Mouse (Mus musculus) heart, postnatal 4 days (tissue): Measurements from ENCODE around the gene Clk2. TPM values are rescaled to one million over a fixed set of nuclear protein-coding genes. Genes with fewer than 3 reads are reported as not detected.

Source experiments
- DNase-seq: peaks from one replicate; pipeline ENCODE4 v3.0.0; 2021
- total RNA-seq, 2 experiments: library from RNA; stranded (reverse); gene quantifications; 2 replicates each; pipeline ENCODE4 v1.2.3; 2021

Gene Clk2
- total RNA-seq: 10 to 100 TPM; 30.3 to 32.1 TPM

DNA sequence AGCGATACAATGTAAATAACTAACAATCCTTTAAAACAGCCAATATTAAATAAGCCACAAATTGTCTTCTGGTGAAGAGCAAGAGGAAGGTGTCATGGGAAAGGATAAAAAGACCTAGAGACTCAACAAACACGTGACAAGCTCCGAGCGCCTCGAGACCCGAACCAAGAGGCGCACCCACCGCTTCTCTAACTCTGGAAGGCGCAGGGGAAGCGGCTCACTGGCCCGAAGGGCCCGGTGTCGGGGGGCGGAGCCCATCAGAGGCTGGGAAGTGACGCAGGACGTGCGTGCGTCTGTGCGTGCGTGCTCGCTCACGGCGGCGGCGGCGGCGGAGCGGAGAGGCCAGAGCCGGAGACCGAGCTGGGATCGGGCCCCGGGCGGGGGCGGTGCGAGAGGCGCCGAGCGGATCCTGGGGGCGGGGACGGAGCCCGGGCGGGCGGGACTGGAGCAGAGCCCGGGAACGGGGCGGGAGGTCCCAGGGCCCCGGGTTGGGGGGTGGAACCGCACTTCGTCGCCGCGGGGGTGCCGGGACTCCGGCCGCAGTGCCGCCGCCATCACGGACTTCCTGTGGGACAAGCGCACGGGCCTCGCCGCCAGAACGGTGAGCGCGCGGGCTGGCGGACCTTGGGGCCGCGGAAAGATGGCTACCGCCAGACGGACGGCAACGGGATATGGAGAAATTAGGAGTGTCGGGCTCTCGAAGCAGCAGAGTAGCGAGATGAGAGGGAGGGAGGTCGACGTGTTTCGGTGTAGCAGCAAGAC is at the start of gene Clk2:
TSS of gene Clk2 (plus strand) at position 290 of the 762 bp plus-strand sequence.
- DNase-seq: peak; percentile 95

DNA sequence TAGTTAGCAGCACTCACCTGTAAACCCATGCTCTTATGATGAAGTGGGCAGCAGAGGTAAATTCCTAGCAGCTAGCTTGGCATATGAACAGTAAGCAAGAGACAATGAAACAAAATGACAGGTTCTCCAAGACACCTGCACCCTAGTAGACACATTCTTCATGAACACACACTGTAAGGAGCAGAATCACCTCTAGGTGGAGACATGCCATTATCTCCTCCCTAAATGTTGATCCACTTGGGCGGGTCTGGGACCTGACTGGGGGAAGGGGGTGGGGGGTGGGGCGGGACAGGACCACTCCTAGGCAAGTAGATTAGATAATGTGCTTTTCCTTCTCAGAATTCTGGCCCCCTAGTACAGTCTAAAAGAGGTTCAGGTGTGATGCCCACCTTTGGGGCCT is 49.1 kb upstream of the Clk2 start:
- peak; percentile 33 for DNase-seq

DNA sequence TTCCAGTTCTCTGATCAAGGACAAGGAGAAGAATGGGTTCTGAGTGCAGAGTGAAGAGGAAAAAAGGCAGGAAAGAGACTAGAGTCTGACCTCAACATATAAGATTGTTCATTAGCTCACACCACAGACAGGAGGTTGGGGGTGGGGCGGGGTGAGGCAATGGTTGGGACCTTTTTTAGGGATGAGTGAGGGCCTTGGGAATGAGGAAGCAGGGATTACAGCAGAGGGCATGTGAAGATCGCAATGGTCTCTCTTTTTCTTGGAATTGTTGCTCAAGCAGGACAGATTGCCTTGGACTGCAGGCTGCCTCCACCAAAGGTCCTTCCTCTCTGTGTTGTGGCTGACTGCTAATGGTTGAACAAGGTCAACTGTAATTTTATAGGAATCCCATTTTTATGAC is 41.3 kb upstream of the Clk2 start:
- DNase-seq: peak; percentile 69

DNA sequence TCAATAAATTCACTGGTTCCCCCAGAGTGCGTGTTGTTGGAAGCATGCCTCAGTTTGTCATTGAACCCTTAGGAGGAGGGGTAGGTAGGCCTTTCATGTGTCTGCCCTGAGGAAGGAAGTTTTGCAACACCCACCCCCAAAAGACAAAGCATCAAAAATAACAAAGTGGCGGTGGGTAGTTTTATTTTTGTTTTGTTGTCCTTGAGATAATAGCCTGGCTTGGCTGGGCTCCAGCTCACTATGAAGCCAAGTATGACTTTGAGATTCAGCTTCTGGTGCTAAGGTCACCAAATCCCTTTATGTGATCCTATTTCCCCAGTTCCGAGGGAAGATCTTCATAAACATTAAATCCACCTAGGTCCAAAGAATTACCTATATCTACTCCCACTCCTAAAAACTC is 40.4 kb upstream of the Clk2 start:
- peak; percentile 65 for DNase-seq

DNA sequence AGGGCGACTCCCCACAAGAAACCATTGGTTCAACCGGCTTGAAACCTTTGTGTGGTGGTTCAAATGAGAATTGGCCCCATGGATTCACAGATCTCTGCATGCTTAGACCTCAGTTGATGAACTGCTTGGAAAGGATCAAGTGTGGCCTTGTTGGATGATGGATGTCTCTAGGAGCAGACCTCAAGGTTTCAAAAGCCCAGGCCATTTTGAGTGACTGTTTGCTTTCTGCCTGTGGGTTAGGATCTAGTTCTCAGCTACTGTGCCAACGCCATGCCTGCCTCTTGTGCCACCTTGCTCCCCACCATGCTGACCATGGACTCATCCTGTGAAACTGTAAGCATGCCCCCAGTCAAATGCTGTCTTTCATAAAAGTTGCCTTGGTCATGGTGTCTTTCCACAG is 38.6 kb upstream of the Clk2 start:
- DNase-seq: no peak

DNA sequence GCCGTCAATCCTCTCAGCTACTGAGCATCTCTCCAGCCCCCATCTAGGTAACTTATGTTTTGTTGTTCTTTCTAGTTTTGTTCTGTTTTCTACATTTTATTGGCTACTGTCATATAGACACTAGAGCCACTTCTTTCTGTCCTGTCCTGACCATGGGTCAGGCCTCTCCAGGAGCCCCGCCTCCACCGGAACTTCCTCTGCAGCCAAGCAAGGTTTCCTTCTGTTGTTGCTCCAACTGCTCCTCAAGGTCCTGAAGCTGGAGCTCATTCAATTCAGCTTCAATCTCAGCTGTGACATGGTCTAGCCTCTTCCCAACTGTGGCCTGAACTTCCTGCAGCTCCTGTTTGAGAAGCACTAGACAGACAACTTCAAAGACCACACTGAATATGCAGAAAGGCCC is 34.7 kb upstream of the Clk2 start:
- DNase-seq: no peak

DNA sequence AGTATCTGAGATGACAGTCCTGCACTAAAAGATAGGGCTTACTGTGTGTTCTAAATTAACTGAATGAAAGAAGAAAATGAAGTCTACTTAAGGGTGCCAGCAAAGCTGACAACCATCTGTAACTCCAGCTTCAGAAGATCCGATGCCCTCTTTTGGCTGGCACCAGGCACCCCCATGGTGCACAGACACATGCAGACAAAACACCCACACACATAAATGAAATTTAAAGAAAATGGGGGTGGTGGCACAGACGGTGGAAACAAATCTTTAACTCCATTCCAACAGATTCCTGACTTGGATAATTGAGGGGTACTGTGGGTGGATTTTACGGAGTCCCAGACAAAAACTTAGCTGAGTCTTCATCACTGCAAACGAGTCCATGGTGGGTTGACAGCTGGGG is 32.8 kb upstream of the Clk2 start:
- DNase-seq: no peak

DNA sequence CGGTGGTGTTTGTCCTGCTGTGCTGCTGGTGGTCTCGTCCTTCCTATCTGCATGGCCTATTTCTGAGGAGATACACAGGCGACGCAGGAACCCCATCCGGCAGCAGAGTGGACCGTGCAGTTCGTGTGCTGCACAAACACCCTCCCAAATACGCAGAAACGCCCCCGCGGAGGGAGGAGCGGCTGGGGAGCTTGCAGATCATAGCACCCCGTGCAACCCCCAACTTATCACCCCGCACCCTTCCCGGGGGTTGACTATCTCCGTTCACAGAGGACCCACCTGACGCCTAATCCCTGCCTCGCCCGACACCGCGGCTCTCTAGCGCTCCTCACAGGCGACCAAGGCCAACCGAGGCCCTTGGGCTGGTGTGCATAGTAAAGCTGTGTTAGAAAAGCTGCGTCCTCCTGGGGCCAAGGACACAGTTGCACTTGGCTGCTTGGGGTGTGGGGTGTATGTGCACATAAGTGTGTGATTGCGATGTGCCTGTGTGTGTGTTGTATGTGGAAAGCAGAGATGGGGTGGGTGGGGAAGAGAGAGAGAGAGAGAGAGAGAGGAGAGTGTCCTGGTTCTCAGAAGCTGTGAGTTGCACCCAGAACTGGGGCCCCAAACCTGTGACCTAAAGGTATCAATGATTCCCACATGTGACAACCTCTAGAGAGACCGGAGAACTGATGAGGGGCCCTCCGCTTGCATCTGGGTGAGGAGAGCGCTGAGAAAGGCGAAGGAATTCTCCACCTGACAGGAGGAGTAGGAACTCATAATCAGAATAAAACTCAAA is 32.1 kb upstream of the Clk2 start:
- peak; percentile 48 for DNase-seq

DNA sequence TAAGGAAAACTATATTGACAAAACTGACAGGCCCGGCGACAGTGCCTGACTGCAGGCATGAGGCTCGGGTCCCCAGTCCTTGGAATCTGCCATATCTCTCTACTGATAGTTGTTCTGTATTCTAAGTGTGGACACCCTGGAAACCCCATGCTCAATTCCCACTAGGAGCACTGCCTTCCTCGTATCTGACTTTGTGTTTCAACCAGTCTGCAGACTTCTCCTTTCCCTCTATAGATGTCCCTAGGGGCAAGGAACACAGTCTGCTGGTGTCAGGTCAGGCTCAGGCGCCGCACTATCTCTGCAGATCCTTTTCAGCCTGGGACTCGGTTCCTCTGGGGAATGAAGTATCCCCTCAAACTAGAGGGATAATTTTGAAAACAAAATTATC is 31.5 kb upstream of the Clk2 start:
- DNase-seq: no peak

DNA sequence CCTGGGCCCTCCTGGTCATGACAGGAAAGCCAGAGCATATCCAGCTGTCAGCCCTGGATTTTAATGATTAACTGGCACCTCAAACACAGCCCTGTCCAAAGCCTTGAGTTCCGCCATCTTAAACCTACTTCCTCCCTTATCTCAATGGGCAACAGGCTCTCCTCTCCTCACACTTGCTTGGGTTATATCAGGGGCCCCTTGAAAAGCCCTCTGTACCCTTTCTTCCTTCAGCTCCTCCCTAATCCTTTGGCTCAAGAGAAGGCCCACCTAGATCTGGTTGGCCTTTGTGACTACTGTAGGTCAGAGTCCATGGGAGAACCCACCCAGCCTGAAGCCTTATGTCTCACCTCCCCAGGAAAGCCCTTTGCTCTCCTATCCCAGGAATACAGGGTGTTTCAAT is 30.8 kb upstream of the Clk2 start:
- DNase-seq: no peak

DNA sequence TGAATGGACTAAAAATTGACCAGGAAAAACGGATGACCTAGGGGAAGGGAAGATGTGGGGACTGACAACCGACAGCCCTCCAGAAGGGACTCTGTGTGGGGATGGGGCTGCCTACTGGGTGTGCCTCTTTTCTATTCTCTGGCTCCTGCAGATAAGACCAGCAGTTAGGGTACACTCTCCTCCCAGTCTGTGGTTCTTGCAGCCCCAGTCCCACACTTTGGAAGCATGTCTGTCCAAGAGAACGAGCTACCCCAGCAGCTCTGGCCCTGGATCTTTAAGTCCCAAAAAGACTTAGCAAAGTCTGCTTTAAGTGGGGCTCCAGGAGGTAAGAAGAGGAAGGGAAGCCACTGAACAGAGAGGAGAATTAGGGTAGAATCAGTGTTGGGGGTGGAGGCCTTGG is 28.6 kb upstream of the Clk2 start, which contains the start of gene Pklr:
TSS of gene Pklr (plus strand) at position 185 of the 400 bp plus-strand sequence.
- no peak for DNase-seq

DNA sequence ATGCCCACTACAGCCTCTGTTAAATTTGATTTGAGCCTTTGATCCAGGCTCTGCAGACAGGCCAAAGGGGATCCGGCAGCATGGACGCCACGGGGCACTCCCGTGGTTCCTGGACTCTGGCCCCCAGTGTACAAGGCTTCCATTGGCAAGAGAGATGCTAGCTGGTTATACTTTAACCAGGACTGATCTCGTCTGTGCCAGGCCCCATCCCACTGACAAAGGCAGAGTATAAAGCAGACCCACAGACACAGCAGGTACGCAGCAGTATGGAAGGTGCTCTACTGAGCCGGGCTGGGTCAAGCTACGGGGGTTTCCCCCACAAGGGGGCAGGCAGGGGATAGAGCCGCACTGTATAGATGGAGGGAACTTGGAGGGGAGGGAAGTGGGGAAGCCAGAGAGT is 28.2 kb upstream of the Clk2 start:
- DNase-seq: no peak

DNA sequence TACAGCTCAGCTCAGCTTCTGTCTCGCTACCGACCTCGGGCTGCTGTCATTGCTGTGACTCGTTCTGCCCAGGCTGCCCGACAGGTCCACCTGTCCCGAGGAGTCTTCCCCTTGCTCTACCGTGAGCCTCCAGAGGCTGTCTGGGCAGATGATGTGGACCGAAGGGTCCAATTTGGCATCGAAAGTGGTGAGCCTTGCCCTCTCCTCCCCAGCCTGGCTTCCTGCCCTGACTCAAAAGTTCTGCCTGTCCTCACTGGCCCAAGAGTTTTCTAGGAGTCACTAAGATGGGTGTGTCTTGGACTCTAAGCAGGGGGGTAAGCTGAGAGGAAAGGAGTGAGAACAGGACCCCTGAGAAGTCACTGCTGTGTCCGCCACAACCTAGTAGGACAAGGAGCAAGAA is 19.8 kb upstream of the Clk2 start:
- DNase-seq: no peak

DNA sequence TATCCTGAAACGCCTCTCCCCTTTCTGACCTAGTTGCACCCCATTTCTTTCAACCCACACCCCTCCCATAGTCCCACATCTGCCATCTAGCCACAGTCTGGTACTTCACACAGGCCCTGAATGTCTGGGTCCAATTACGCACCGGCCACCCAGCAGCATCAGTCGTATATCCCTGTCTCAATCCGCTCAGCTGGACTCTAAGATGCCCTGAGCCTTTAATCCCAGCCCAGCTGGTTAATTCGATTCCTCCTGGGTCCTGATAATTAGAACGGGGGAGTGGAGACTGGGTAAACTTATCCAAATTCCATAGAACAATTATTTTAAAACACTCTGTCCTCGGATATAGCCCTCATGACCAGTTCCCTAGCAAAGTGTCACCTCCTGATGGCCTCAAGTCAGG is 19.0 kb upstream of the Clk2 start:
- DNase-seq: no peak

DNA sequence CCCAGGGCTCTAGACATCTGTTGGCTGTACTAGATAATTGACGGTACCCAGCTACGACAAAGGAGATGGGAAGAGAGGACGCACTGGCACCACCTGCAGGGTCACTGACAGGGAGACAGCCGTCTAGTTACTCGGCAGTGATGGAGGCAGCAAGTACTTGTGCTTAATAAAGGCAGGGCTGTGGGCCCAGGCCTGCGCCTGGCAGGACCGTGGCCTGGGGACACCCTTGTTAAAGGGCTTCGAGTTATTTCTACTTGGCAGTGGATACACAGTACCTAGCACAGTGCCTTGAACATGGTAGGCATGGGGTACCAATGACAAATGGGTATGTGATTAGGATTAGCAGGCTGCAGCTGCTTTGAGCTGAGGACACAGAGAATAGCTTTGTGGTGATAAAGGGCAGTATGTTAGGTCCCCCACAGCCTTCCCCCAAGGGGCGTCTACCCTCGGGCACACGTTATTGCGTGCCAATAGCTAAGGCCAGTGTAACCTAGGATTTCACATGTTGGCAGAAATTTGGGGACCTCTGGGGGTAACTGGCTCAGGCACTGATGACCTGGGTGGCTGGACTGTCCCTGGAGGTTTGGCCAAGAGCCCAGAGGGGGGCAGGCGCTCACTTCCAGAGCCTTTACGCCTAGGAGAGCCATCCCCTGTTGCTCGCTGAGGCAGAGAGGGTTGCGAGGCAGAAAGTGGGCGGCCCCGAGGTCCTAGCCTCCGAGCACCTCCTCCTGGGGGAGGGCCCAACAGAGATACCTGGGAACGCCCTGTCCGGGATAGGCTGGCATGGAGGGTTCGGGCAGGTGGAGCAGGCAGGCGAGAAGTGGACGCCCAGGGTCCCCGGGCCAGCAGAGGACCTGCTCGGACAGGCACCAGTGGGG is 17.3 kb upstream of the Clk2 start:
- no peak for DNase-seq

DNA sequence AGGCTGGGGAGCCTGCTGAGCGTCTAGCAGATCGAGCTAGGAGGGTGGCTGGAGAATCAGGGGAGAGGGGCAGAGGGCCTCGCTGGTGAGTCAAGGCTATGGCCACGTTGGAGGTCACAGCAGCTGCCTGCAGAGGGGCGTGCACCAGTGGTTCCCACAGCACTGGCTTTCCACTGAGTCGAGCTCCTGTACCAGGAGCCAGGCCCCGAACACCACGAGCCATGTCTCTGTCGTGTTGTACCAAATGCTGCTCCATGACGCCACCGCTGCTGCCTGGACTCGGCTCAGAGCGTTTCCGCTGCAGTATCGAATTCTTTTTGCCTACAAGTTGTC is 16.6 kb upstream of the Clk2 start:
- no peak for DNase-seq

DNA sequence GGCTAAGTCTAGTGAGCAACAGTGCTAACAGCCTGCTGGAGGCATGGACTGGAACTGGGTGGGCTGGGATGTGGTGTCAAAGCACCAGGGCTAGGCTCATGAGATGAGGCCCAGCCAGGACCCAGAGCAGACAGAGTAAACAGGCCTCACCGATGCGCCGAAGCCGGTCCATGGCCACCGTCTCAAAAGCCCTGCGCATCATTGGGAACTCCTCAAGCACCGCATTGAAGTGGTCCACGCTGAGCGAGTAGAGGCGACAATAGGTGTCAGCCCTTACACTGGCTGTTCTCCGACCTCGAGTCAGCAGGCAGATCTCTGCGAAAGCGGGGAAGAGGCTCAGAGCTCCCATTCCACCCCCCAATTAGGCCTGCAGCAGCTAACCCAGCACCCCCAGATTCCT is 16.0 kb upstream of the Clk2 start:
- no peak for DNase-seq

DNA sequence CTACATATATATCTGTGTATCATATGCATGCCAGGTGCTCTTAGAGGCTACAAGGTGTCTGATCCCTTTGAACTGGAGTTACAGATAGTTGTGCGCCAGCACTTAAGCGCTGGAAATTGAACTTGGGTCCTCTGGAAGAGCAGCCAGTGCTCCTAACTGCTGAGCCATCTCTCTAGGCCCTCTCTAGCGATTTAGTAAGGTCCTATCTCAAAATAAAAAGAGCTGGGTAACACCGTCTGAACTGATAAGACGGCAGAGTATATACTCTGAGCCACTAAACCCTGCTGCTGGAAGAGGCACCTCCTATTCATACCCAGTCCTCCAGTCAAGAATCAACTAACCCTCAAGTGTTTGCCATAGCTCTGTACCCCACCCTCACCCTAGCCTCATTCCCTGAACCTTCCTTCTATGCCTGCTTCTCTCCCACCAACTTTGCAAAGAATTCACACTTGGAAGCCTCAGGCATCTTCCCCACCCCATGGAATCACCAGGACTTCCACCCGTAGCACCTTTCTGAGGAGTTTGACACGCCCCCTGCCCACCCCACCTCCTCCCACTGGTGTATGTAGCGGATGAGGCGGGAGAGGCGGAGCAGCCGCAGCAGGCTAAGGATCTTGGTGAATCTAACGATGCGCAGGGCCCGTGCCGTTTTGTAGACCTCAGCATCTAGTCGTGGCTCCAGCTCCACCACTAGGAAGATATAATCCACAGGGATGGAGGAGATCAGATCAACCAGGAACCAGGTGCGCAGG is 12.3 kb upstream of the Clk2 start:
- no peak for DNase-seq

DNA sequence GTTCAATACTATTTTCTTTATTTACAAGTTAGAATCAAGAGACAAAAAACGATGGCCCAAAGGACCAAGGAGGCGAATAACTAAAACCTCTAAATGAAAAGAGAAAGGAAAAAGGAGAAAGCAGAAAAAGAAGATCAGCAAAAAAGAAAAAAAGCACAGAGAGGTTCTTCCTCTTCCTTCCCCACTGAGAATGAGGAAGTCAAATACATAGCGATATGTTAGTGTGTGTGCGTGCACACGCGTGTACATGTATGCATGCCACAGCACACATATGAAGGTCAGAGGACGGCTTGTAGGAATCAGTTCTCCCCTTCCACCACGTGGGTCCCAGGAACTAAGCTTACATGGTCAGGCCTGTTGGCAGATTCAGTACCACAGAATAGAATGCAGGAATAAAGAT is 7.6 kb upstream of the Clk2 start:
- no peak for DNase-seq

DNA sequence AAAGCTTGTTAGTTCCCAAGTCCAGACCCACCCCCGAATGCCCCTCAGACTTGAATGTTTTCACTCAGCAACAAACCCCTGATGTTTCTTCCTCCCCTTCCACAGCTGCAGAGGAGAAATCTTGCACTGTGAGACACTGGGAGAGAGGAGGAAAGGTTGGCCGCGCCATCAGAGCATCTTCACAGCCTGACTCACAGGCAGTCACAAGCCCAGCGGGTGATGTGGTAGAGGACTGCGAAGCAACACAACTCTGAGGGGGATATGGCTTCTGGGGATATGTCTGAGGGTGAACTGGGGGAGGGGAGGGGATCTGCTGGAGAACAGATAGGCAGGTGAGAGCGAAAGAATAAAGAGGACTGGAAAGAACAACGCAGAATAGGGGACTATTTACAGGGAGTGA is 5.9 kb upstream of the Clk2 start:
- no peak for DNase-seq

DNA sequence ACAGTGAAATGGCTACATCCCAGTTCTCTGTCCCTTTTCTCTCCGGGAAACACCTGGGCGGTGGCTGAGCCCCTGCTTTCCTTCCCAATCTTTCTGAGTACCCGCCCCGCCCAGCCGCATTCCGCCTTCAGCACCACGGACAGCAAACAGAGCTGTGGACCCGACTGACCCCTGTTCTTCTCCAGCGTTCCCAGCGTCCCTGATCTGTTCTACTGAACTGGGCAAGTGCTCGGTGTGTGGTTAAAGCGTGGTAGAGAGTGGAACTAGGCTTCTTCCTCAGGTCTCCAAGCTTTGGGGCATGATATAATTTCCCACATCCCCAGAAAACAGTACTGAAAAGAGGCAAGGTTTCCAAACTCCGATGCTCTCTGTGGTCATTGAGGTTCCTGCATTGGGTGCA is 5.4 kb upstream of the Clk2 start:
- peak; percentile 84 for DNase-seq

DNA sequence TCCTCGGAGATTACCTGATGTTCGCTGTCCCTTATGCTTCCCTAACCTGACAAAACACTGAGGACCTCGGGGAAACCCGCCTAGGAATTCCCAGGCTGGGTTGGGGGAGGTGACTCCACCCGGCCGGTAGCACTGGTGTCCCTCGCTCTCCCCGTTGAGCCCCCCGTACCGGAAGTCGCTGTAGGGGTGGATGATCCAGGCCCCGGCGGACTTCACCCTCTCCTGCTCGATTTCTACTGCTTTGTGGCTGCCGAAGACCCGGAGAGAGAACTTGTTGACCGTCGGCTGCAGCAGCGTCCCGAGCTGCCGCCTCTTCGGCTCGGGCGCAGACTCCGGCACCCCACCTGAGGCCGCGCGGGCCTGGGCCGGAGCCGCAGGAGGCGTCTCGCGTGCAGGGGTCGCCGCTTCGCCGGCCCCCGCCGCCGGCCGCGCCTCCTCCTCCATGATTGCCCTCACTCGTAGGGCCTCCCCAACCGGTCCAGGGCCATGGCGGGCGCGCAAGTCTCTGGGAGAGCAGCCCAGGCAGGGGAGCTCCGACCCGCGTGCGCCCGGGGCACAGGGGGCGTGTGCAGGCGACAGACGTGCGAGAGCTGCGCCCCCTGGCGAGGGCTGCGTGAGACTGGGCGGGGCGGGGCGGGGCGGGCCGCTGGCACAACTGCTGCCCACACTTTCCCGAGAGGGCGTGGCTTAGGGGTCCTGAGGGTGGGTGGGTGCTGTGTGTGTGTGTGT is 4.8 kb upstream of the Clk2 start, which contains the start of gene Hcn3:
TSS of gene Hcn3 (minus strand) at position 581 of the 729 bp plus-strand sequence.
- DNase-seq: peak; percentile 79
